10 mouse cellular contexts compared by ENCODE assay signal in genomic region chrX:61117368-61117767, GRCm38 (mm10).
DNase-seq lines count a peak whose midpoint lies in the region; ATAC-seq lines count a peak whose summit lies in the region.
"Had no signal": no experiment of that assay in that cellular context is flagged by ENCODE, and none has a peak within 500 bp of the region (broad histone marks: within the 10 kb centered on the region; RNA-seq: fewer than 3 reads in every experiment).

No protein-coding gene starts in this region.

- no peaks in the 10 kb centered on the region for H3K4me1 ChIP-seq in forebrain, embryonic 12.5 days
- no peaks in the 10 kb centered on the region for H3K4me1 ChIP-seq in forebrain, embryonic 11.5 days (replicated peaks; ENCODE audit: control insufficient read depth, insufficient read depth, low read length)
- 0 out of 2 replicates have a peak, but pooled peaks cover 5% of the 10 kb centered on the region for H3K4me1 ChIP-seq in hindbrain, embryonic 14.5 days (replicated peaks; ENCODE audit: control insufficient read depth, insufficient read depth, low read length)
- no peaks in the 10 kb centered on the region for H3K4me1 ChIP-seq in neural tube, embryonic 15.5 days
- H3K4me1 ChIP-seq: stomach, embryonic 15.5 days had no signal

- H3K4me2 ChIP-seq in forebrain, embryonic 12.5 days, result peak overlapping the region; percentile 31
- no peak overlapping the region for H3K4me2 ChIP-seq in forebrain, embryonic 11.5 days (ENCODE audit: low read depth, low read length, severe bottlenecking)
- H3K4me2 ChIP-seq in hindbrain, embryonic 14.5 days (replicated peaks), result peak overlapping the region; percentile 45
- H3K4me2 ChIP-seq in neural tube, embryonic 15.5 days, result peak overlapping the region; percentile 46
- H3K4me2 ChIP-seq: stomach, embryonic 15.5 days had no signal

- WGBS in forebrain, embryonic 12.5 days, result 52% methylated on average over 4 of the region's 4 CpGs
- 71% methylated on average over 4 of the region's 4 CpGs for WGBS in forebrain, embryonic 11.5 days
- 72% methylated on average over 4 of the region's 4 CpGs for WGBS in hindbrain, embryonic 14.5 days
- WGBS in neural tube, embryonic 15.5 days, result 55% methylated on average over 4 of the region's 4 CpGs

- ATAC-seq in forebrain, embryonic 12.5 days (ENCODE audit: low FRiP score), result no peak
- ATAC-seq in forebrain, embryonic 11.5 days (replicated peaks; ENCODE audit: low FRiP score), result no peak
- no peak for ATAC-seq in hindbrain, embryonic 14.5 days (ENCODE audit: low FRiP score)
- peak; percentile 71 for ATAC-seq in neural tube, embryonic 15.5 days (ENCODE audit: low FRiP score)

- DNase-seq in forebrain, embryonic 11.5 days (ENCODE audit: low spot score), result no peak
- DNase-seq in retina, postnatal 1 day, result peak; percentile 15
- no peak for DNase-seq in retina, embryonic 14.5 days (ENCODE audit: low spot score)
- DNase-seq in hindbrain, embryonic 14.5 days (ENCODE audit: low spot score), result peak; percentile 35
- no peak for DNase-seq in kidney, adult 11 months
- no peak for DNase-seq in lung, adult 18-20 months
- DNase-seq: kidney, adult 8-10 months had no signal

- no peaks in the 10 kb centered on the region for H3K27me3 ChIP-seq in forebrain, embryonic 12.5 days
- no peaks in the 10 kb centered on the region for H3K27me3 ChIP-seq in forebrain, embryonic 11.5 days (ENCODE audit: control insufficient read depth, insufficient read depth, low read length)
- H3K27me3 ChIP-seq in hindbrain, embryonic 14.5 days (ENCODE audit: control insufficient read depth, insufficient read depth, low read length), result no peaks in the 10 kb centered on the region
- no peaks in the 10 kb centered on the region for H3K27me3 ChIP-seq in neural tube, embryonic 15.5 days (replicated peaks)
- H3K27me3 ChIP-seq: stomach, embryonic 15.5 days had no signal

- H3K36me3 ChIP-seq in forebrain, embryonic 12.5 days (replicated peaks), result no peaks in the 10 kb centered on the region
- H3K36me3 ChIP-seq in forebrain, embryonic 11.5 days (ENCODE audit: control insufficient read depth, insufficient read depth, low read length), result no peaks in the 10 kb centered on the region
- H3K36me3 ChIP-seq in hindbrain, embryonic 14.5 days (replicated peaks; ENCODE audit: control insufficient read depth, insufficient read depth), result peaks cover 19% of the 10 kb centered on the region; the same call in 1 of the 2 replicates
- H3K36me3 ChIP-seq in neural tube, embryonic 15.5 days, result 0 out of 2 replicates have a peak, but pooled peaks cover 3% of the 10 kb centered on the region
- H3K36me3 ChIP-seq: stomach, embryonic 15.5 days had no signal

- H3K27ac ChIP-seq in forebrain, embryonic 12.5 days, result no peak overlapping the region
- no peak overlapping the region for H3K27ac ChIP-seq in forebrain, embryonic 11.5 days (ENCODE audit: low read depth, low read length)
- peak overlapping the region; percentile 65; the same call in 1 of the 2 replicates for H3K27ac ChIP-seq in hindbrain, embryonic 14.5 days
- peak overlapping the region; percentile 48; the same call in 1 of the 2 replicates for H3K27ac ChIP-seq in neural tube, embryonic 15.5 days (replicated peaks)
- H3K27ac ChIP-seq: stomach, embryonic 15.5 days had no signal

- H3K4me3 ChIP-seq in forebrain, embryonic 12.5 days (replicated peaks), result 0 out of 2 replicates have a peak overlapping the region, but pooled peaks have one; percentile 35
- H3K4me3 ChIP-seq in forebrain, embryonic 11.5 days (ENCODE audit: low read depth, low read length), result no peak overlapping the region
- H3K4me3 ChIP-seq in hindbrain, embryonic 14.5 days (replicated peaks; ENCODE audit: low read length), result peak overlapping the region; percentile 41
- peak overlapping the region; percentile 41 for H3K4me3 ChIP-seq in neural tube, embryonic 15.5 days (replicated peaks)
- H3K4me3 ChIP-seq: stomach, embryonic 15.5 days had no signal

- H3K9ac ChIP-seq in forebrain, embryonic 12.5 days, result no peak overlapping the region
- no peak overlapping the region for H3K9ac ChIP-seq in forebrain, embryonic 11.5 days (ENCODE audit: low read length)
- H3K9ac ChIP-seq in hindbrain, embryonic 14.5 days, result peak overlapping the region; percentile 55
- H3K9ac ChIP-seq in neural tube, embryonic 15.5 days (replicated peaks), result 0 out of 2 replicates have a peak overlapping the region, but pooled peaks have one; percentile 17
- H3K9ac ChIP-seq: stomach, embryonic 15.5 days had no signal

- no peaks in the 10 kb centered on the region for H3K9me3 ChIP-seq in forebrain, embryonic 12.5 days
- no peaks in the 10 kb centered on the region for H3K9me3 ChIP-seq in forebrain, embryonic 11.5 days (ENCODE audit: control insufficient read depth, low read length)
- H3K9me3 ChIP-seq in hindbrain, embryonic 14.5 days (ENCODE audit: control insufficient read depth, low read length), result no peaks in the 10 kb centered on the region
- no peaks in the 10 kb centered on the region for H3K9me3 ChIP-seq in neural tube, embryonic 15.5 days (replicated peaks)
- H3K9me3 ChIP-seq: stomach, embryonic 15.5 days had no signal

Comparison
In these comparisons a context has a peak if more than half of its experiments do, and no peak if none do; other contexts are left out.
1. DNase-seq: peak in retina, postnatal 1 day (single experiment) and hindbrain, embryonic 14.5 days (single experiment); none in forebrain, embryonic 11.5 days (single experiment), retina, embryonic 14.5 days (single experiment), kidney, adult 11 months (single experiment) and lung, adult 18-20 months (0 of 2).
2. H3K27ac ChIP-seq: peak in hindbrain, embryonic 14.5 days (single experiment) and neural tube, embryonic 15.5 days (single experiment); none in forebrain, embryonic 12.5 days (single experiment) and forebrain, embryonic 11.5 days (single experiment).
3. H3K9ac ChIP-seq: peak in hindbrain, embryonic 14.5 days (single experiment) and neural tube, embryonic 15.5 days (single experiment); none in forebrain, embryonic 12.5 days (single experiment) and forebrain, embryonic 11.5 days (single experiment).